Mouse (Mus musculus) small intestine, adult 2 months (tissue): ENCODE data around the gene Gtf2i.

ENCODE experiments used
- CTCF ChIP-seq: fragments of 200-500 bp; IDR thresholded peaks from 2 replicates; pipeline ENCODE4 v1.5.1; 2012; ENCODE audit warnings: low read depth, mild to moderate bottlenecking, control low read depth, inconsistent platforms, low read length, moderate library complexity, mixed read lengths; ENCODE audit not compliant: insufficient replicate concordance, insufficient read length; ENCODE audit errors: extremely low read depth
- POLR2A ChIP-seq: fragments of 200-500 bp; IDR thresholded peaks from 2 replicates; pipeline ENCODE4 v1.6.1; 2012; ENCODE audit warnings: low read depth, mild to moderate bottlenecking, control low read depth, inconsistent platforms, low read length, moderate library complexity

DNA sequence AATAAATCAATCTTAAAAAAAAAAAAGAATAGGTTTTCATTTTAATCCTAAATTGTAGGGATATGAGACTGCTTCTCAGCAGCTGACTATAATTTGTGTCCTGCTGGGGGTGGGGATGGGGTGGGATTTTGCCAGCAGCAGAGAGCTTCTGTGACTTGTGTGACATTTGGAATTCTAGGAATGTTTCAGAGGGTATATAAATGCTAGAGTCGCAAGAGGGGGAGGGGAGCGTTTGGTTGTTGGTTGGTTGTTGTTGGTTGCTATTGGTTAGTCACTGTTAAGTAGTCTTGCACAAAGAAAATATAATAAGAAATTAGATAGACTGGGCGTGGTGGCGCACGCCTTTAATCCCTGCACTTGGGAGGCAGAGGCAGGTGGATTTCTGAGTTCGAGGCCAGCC is 4.3 kb upstream of the Gtf2i start:
- TF ChIP-seq CTCF (no peak), POLR2A (no peak)
